Mouse (Mus musculus): Measurements from ENCODE around the gene Tmprss3. TPM values are rescaled to one million over a fixed set of nuclear protein-coding genes. Genes with fewer than 3 reads are reported as not detected.

The Tmprss3 gene
- polyA plus RNA-seq, 2 experiments from 2014 or later = 0.63 to 2.5 TPM

GRCm38 (mm10) chr17:31134913-31135312, 63.9 kb downstream of the Tmprss3 start:
- ATAC-seq = no peak

- no peak for ATAC-seq
These were observed 65.0 kb downstream of the Tmprss3 start for GRCm38 (mm10) chr17:31133776-31134175.

GRCm38 (mm10) chr17:31131269-31131821, 67.4 kb downstream of the Tmprss3 start:
- no peak for ATAC-seq

GRCm38 (mm10) chr17:31129452-31129851, 69.3 kb downstream of the Tmprss3 start, which contains the start of gene Tff3:
Gene Tff3 (minus strand): TSS chr17:31129646.
- ATAC-seq = no peak

Other genes with a start within 250 kb of the Tmprss3 start
- not detected for gene Umodl1, start 244.3 kb downstream of the Tmprss3 start, polyA plus RNA-seq (2017; shearing (Covaris generic))
- gene Abcg1, start 141.3 kb downstream of the Tmprss3 start, polyA plus RNA-seq (2017; shearing (Covaris generic)) = 100 to 1,000 TPM; 169 to 178 TPM
- gene Tff3, start 69.3 kb downstream of the Tmprss3 start, polyA plus RNA-seq (2017; shearing (Covaris generic)) = not detected
- not detected for gene Tff2, start 54.7 kb downstream of the Tmprss3 start, polyA plus RNA-seq (2017; shearing (Covaris generic))
- not detected for gene Tff1, start 33.7 kb downstream of the Tmprss3 start, polyA plus RNA-seq (2017; shearing (Covaris generic))
- 100 to 1,000 TPM; 234 to 303 TPM for gene Ubash3a, start 8.9 kb upstream of the Tmprss3 start, polyA plus RNA-seq (2017; shearing (Covaris generic))
- 1 to 10 TPM in 1 of 2 experiments, under 1 TPM in 1; 0.52 to 1.1 TPM for gene Rsph1, start 78.4 kb upstream of the Tmprss3 start, polyA plus RNA-seq (2017; shearing (Covaris generic))
- gene Slc37a1, start 87.8 kb upstream of the Tmprss3 start, polyA plus RNA-seq (2017; shearing (Covaris generic)) = 10 to 100 TPM; 29.9 to 42.6 TPM
- not detected for gene Pde9a, start 187.2 kb upstream of the Tmprss3 start, polyA plus RNA-seq (2017; shearing (Covaris generic))

Data from CD4-positive, CD25-positive, alpha-beta regulatory T cell, adult 4 months (primary cell).